Mouse (Mus musculus) liver, postnatal 0 days (tissue): Measurements from ENCODE around the gene Gkn3.

Experiments
- CTCF ChIP-seq: sonication (generic); IDR thresholded peaks from 2 replicates; pipeline ENCODE4 v1.5.1; 2016; ENCODE audit warnings: antibody characterized with exemption, low read depth
- EP300 ChIP-seq: IDR thresholded peaks from 2 replicates; pipeline ENCODE4 v1.6.1; 2016; ENCODE audit warnings: antibody characterized with exemption, low read depth, mild to moderate bottlenecking

DNA sequence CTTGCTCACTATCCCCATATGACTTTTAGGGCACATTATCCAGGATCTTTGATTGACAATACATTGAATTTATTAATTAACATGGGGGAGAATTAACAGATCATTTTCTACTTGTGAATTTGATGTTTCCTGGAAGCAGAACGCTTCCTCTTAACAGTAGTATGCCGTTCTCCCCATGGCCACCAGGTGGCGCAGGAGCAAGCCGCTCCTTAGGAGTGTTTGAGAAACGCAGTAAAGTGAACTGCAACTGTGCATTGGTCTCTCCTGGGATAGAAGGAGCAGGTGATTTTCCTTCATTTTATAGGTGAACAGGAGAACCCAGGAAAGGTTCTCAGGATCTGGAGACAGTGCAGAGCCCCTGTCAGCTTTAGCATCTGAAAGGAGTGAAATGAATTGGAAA, 10.4 kb upstream of the Gkn3 start:
- peak; percentile 96 for TF ChIP-seq CTCF
- TF ChIP-seq EP300, result no peak
